Mouse (Mus musculus): ENCODE measurements around the gene Gm10300. TPM values are rescaled to one million over a fixed set of nuclear protein-coding genes. Genes with fewer than 3 reads are reported as not detected.

The Gm10300 gene
- polyA plus RNA-seq, 1 experiment = 0.02 TPM

GRCm38 (mm10) chr4:132123166-132123565 lies 48.7 kb downstream of the Gm10300 start:
- TF ChIP-seq POLR2A (IDR thresholded peaks at IDR 0.05; ENCODE audit: insufficient read length, low read depth) = no peak
- TF ChIP-seq TCF12 (IDR thresholded peaks at IDR 0.05; ENCODE audit: insufficient read depth, poor library complexity, severe bottlenecking) = no peak
- TF ChIP-seq USF1 (IDR thresholded peaks at IDR 0.05; ENCODE audit: low read depth) = no peak
- no peak for TF ChIP-seq E2F4 (IDR thresholded peaks at IDR 0.05; ENCODE audit: insufficient read depth)
- no peak for TF ChIP-seq CEBPB (IDR thresholded peaks at IDR 0.05; ENCODE audit: insufficient read depth, poor library complexity, severe bottlenecking)
- TF ChIP-seq MAX (IDR thresholded peaks at IDR 0.05; ENCODE audit: low read depth) = no peak
- TF ChIP-seq POLR2AphosphoS2 (IDR thresholded peaks at IDR 0.05; ENCODE audit: insufficient read length, low read depth) = no peak
- no peak for TF ChIP-seq MYOD1 (IDR thresholded peaks at IDR 0.05; ENCODE audit: control insufficient read depth in 1 of 3, insufficient read length in 2 of 3, low read depth in 2 of 3)
- no peak for TF ChIP-seq SRF (IDR thresholded peaks at IDR 0.05; ENCODE audit: control insufficient read depth, insufficient read length, low read depth)
- no peak for TF ChIP-seq TCF3 (IDR thresholded peaks at IDR 0.05; ENCODE audit: insufficient read length, low read depth)
- no peak for TF ChIP-seq MYOG (IDR thresholded peaks at IDR 0.05; ENCODE audit: control insufficient read depth in 1 of 3, insufficient read depth in 1 of 3, insufficient read length in 2 of 3, low read depth in 2 of 3)
- TF ChIP-seq REST (IDR thresholded peaks at IDR 0.05; ENCODE audit: insufficient read depth, insufficient read length) = no peak

More at GRCm38 (mm10) chr4:132123166-132123565, 48.7 kb downstream of the Gm10300 start:
- no peaks in the 10 kb centered on the region for H3K79me2 ChIP-seq (ENCODE audit: control insufficient read depth, insufficient read depth)
- H3K4me2 ChIP-seq (ENCODE audit: low read depth) = no peak overlapping the region
- H3ac ChIP-seq (ENCODE audit: control insufficient read depth, insufficient read length) = no peak overlapping the region
- peaks cover 48% of the 10 kb centered on the region for H3K27me3 ChIP-seq (ENCODE audit: control insufficient read depth, insufficient read depth, insufficient read length)
- H3K4me3 ChIP-seq = no peak overlapping the region
- H3K36me3 ChIP-seq (ENCODE audit: control insufficient read depth, insufficient read depth) = no peaks in the 10 kb centered on the region

Other genes starting within 250 kb of the Gm10300 start
- gene Ptpru, start 236.4 kb upstream of the Gm10300 start, polyA plus RNA-seq (2012; fragmentation: generic; extraction: Trizol) = 1.0 TPM
- gene Mecr, start 231.2 kb upstream of the Gm10300 start, polyA plus RNA-seq (2012; fragmentation: generic; extraction: Trizol) = 38.6 TPM
- 33.5 TPM for gene Srsf4, start 201.1 kb upstream of the Gm10300 start, polyA plus RNA-seq (2012; fragmentation: generic; extraction: Trizol)
- 0.76 TPM for gene Tmem200b, start 152.9 kb upstream of the Gm10300 start, polyA plus RNA-seq (2012; fragmentation: generic; extraction: Trizol)
- gene Epb41, start 624 bp downstream of the Gm10300 start, polyA plus RNA-seq (2012; fragmentation: generic; extraction: Trizol) = 4.8 TPM
- gene Oprd1, start 69.8 kb downstream of the Gm10300 start, polyA plus RNA-seq (2012; fragmentation: generic; extraction: Trizol) = not detected
- gene Ythdf2, start 137.6 kb downstream of the Gm10300 start, polyA plus RNA-seq (2012; fragmentation: generic; extraction: Trizol) = 20.7 TPM
- gene Gmeb1, start 186.9 kb downstream of the Gm10300 start, polyA plus RNA-seq (2012; fragmentation: generic; extraction: Trizol) = 11.7 TPM
- 26.6 TPM for gene Taf12, start 199.7 kb downstream of the Gm10300 start, polyA plus RNA-seq (2012; fragmentation: generic; extraction: Trizol)
- gene Rab42, start 228.7 kb downstream of the Gm10300 start, polyA plus RNA-seq (2012; fragmentation: generic; extraction: Trizol) = 0.30 TPM

Measured in myocyte (in vitro differentiated cells).